Mouse (Mus musculus) T-helper 2 cell (primary cell): Measurements from ENCODE around the gene Egfl7.

Source experiments
- in situ Hi-C: fragments of 300-600 bp; cut with MboI, MseI; formaldehyde crosslinking; loops from one replicate; pipeline ENCODE4 v1.15.1; 2025; ENCODE audit warnings: high pct_unique_total_duplicates

Egfl7 gene

GRCm38 (mm10) chr2:26638039-26638438 is 58.2 kb downstream of the Egfl7 start:
- in situ Hi-C loops: no loop called here

- in situ Hi-C loops: no loop called here
Measured at GRCm38 (mm10) chr2:26638572-26638971, 58.8 kb downstream of the Egfl7 start.

GRCm38 (mm10) chr2:26639083-26639482 is 59.3 kb downstream of the Egfl7 start:
- in situ Hi-C loops: no loop called here

- in situ Hi-C loops: no loop called here
Measured at GRCm38 (mm10) chr2:26639838-26640830, 60.3 kb downstream of the Egfl7 start.

- in situ Hi-C loops: no loop called here
Measured at GRCm38 (mm10) chr2:26641006-26641647, 61.3 kb downstream of the Egfl7 start.
